Mouse (Mus musculus): ENCODE data around the gene Fam173b.

GRCm38 (mm10) chr15:31588989-31589640 is 12.5 kb upstream of the Fam173b start:
- TF ChIP-seq CTCF (IDR thresholded peaks at IDR 0.05; ENCODE audit: low read depth) (no peak), EP300 (IDR thresholded peaks at IDR 0.05; ENCODE audit: low read depth) (no peak)

Measured in liver, postnatal 0 days (tissue).